Mouse (Mus musculus): ENCODE data around the gene Atp11a. TPM values are rescaled to one million over a fixed set of nuclear protein-coding genes. Genes with fewer than 3 reads are reported as not detected.

The Atp11a gene
- total RNA-seq (2023), result 10 to 100 TPM; 60.3 to 63.1 TPM

DNA sequence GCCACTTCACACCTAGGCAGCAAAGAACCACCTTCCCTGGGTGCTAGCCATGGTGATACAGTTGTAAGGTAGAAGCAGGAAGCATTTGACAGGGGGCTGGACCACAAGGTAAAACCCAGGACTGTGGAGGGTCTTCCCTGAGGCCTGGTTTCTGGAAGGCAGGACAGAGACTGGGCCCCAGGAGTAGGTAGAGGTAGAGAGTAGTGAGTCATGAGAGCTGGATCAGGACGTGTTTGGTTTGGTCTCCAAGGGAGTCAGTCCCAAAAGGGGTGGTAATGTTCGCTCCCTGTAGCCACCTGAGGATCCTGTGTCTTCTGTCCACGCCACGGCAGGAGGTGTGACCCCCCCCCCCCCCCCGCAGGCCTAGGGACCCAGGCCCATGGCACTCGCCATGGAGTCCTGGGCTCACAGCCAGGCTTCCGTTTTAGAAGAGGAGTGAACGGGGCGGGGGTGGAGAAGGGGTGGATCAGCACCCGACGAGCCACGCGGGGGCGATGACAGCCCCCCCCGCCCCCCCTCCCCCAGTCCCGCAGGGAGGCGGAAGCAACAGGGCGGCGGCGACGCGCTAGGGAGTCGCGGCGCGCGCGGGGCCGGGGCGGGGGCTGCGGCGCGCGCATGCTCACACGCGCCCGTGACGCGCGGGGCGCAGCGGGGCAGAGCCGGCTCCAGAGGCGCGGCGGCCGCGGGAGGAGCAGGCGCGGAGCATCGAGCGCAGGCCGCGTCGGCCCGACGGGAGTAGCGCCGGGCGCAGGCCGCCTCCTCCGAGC lies at the start of gene Atp11a:
Atp11a (plus strand) TSS at position 624 of the 767 bp plus-strand sequence.

DNA sequence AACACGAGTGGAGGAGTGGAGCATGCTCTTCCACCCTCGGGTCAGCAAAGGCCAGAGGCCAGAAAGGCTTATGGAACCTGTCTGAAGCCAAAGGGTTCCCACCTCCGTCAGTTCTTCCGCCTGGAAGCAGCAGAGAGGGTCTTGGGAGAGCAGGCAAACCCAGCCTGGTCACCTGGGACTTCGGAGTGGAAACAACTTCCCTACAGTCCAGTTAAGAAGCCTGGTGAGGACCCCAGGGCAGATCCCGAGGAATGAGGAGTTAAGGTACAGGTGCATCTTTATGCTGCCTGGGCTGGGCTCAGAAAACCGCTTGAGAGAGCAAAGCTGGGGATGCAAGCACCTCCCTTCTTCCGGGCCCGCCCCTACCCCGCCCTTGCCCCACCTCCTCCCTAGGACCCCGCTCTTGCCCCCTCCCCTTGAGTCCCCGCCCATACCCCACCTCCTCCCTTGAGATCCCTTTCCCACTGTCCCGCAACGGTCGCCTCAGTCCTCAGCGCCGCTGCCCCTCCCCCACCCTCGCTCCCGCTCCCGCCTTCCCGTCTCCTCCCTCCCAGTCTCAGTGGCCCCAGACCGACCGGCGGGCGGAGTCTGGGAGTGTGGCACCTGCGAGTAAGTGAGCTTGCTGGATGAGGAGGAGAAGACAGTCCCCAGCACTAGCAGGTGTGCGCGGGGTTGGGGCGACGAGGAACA lies 116.7 kb downstream of the Atp11a start, which contains the start of gene Mcf2l:
Mcf2l (plus strand) TSS at position 450 of the 690 bp plus-strand sequence.

Other genes with a start within 250 kb of the Atp11a start
- not detected for gene Spaca7, start 184.0 kb upstream of the Atp11a start, total RNA-seq (2023)
- 10 to 100 TPM; 57.6 to 60.1 TPM for gene Tubgcp3, start 84.8 kb upstream of the Atp11a start, total RNA-seq (2023)
- gene Mcf2l, start 116.8 kb downstream of the Atp11a start, total RNA-seq (2023), result 1 to 10 TPM in 1 of 2 experiments, under 1 TPM in 1; 0.67 to 2.3 TPM

Data from T-cell, adult 66 days (primary cell).